Mouse (Mus musculus) gastrocnemius, postnatal 4 days (tissue): ENCODE data around the gene Mcu. TPM values are rescaled to one million over a fixed set of nuclear protein-coding genes. Genes with fewer than 3 reads are reported as not detected.

Experiments used
- DNase-seq, 2 experiments: peaks; one replicate each; pipeline ENCODE4 v3.0.0; 2021 to 2022; ENCODE audit warnings: low spot score in 2 of 2, mixed read lengths in 2 of 2
- total RNA-seq, 2 experiments: library from RNA; stranded (reverse); gene quantifications; 2 replicates each; pipeline ENCODE4 v1.2.3; 2021

Gene Mcu
- total RNA-seq, 2 experiments from 2014 or later = 81.5 to 87.4 TPM

DNA sequence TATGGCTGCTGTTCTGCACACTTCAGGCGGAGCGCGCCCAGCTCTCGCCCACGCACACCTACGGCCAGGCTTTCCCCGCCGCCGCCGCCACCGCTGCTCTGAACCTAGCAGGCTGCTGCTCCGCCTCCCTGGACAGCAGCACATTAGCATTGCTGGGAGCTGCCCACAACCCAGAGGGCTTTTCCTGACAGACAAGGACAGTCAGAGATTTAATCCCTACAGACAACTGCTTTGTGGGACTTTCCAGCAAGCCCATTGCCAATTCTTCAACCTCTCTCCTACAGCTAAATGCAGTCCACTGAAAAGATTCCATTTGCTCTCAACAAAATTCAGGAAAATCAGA lies 77.0 kb downstream of the Mcu start:
- peak; percentile 37 to 54 for DNase-seq

DNA sequence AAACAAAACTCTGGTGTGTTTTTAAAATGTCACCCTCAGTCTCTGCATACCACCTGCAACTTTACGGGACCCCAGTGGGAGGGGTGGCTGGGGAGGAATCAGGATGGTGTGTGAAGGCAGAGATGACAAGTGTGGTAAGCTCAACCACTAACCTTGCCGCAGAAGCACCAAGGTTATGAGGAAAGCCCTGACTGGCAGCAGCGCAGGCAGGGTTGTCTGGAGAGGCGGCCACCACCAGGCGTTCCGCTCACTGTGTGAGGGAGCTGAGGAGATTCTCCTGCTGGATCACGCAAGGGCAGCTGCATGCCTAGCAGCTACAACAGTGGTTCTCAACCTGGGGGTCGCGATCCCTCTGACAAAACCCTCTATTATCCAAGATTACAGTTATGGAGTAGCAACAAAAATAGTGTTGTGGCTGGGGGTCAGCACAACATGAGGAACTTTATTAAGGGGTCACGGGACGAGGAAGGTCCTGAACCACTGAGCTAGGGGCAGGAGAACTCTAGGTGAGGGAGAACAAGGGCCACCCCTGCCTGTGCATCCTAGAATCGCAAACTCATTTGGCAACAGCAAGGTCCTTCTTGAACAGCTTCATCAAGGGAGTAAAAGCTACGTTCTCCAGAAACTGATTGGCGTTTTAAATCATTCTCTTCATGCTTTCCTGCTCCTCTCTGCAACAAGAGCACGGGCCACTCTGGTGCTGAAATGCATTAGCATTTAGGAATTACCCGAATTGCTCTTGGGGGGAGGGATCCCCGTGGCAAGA lies 77.5 kb downstream of the Mcu start:
- no peak for DNase-seq

- no peak for DNase-seq
Measured at GRCm38 (mm10) chr10:59538063-59538462, 78.4 kb downstream of the Mcu start.

GRCm38 (mm10) chr10:59537579-59537978 lies 78.9 kb downstream of the Mcu start:
- DNase-seq = no peak

DNA sequence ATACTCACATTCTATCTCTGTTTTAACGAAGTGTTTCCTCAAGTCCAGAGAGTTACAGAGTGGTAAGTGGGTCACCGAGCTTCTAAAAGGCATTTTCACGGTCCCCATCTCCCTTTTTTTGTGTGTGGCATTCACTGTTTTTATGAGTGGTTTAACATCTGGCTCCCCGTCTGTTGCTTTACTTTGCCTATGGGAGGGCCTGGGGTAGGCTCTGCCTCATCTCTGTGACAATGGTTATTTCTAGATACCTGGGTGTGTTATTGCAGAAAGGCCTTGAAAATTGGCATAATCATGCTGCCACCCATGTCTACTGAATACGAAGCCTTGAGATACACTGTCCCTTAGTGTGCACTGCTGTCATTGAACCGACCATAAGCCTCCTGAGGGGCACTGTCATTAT lies 84.2 kb downstream of the Mcu start:
- DNase-seq = no peak

DNA sequence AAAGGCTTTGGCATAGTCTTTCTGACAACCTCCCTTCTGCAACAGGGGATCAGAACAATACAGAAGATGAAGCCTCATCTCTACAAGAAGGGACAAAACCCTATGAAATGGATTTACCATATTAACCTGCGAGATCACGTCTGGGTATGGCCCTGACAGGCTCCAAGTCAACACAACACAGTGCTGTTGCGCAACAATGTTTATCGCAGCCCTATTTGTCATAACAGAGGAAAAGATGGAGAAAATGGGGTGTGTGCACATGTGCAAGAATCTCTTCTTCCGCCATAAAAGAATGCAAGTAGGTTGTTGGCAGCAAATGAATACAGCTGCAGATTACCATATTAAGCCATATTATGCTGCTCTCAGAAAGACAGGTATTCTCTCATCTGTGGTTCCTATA lies 88.7 kb downstream of the Mcu start:
- no peak for DNase-seq

GRCm38 (mm10) chr10:59527311-59527710 lies 89.2 kb downstream of the Mcu start:
- DNase-seq = no peak

- DNase-seq = no peak
Measured at GRCm38 (mm10) chr10:59524675-59525074, 91.8 kb downstream of the Mcu start.

GRCm38 (mm10) chr10:59523826-59524331 lies 92.6 kb downstream of the Mcu start:
- no peak for DNase-seq

GRCm38 (mm10) chr10:59520701-59521100 lies 95.8 kb downstream of the Mcu start:
- no peak for DNase-seq

DNA sequence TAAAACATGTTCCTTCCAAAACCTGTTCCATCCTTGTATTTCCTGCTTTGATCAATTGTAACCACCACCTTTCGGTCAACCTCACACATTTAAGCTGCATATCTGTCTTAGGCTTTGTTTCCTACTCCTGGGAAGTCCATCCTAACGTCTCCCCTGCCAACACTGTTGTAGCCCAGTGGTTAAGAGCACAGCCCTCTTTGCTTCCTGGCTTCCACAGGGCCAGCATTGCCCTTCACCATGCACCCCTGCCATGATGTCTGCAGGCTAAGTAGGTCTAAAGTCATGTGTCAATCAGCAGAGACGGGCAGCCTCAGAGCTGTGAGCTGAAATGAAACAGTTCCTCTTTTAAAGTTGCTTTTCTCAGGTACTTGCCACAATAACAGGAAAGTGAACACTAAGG lies 97.1 kb downstream of the Mcu start:
- no peak for DNase-seq

- no peak for DNase-seq
Measured at GRCm38 (mm10) chr10:59517201-59517600, 99.3 kb downstream of the Mcu start.

DNA sequence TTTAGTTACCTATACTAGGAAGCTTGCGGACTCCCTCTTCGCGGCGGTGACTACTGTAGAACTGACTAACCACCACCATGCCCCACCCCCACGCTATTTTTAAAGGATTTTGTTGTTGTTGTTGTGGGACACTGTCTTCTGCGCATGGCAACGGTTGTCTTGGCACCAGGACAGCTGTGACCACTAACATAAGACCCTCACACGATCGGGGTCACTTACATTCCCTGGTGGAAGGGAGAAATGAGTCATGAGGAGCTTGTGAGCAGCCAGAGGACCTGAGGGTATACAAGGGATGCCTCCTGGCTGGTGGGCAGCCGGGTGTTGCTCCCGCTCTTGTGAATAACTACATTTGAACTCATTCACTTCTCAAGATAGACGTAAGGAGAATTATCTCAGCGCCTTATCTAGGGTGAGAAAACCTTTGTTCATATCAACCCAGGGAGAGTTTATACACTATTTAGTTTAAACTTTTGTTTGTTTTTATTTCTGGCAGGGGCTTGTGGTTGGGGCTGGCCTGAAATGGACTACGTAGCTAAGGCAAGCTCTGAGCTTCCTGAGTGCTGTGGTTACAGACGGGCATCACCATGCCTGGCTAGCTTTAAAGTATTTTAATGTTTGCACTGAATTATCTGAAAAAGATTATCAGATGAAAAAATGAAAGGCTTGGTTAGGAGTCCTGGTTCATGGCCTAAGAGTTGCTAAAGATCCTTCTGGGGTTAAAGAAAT lies 101.6 kb downstream of the Mcu start:
- DNase-seq = no peak

- no peak for DNase-seq
Measured at GRCm38 (mm10) chr10:59512173-59512572, 104.3 kb downstream of the Mcu start.

DNA sequence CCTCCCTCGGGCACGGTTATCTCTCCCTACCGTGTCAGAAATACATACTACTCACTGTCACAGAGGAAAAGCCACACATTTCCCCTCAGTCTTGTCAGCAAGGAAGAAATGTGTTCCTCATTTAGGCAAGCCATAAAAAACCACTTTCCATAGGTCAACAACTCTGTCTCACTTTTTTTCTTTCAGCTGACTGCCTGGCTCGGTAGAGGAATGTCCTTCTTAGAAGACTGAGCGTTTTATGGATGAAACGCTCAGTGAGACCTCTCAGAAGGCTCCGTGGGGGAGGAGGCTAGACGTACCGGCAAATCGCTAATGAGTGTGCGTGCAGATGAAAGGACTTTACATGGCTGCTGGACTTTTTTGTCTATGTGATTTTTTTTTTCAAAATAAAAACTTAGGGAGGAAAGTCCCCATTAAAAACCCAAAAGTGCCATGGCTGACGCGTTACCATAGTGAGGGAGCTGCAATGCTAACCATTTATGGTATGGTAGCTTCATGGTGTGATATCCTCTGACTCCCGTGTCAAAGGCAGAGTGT lies 105.0 kb downstream of the Mcu start:
- no peak for DNase-seq

- DNase-seq = no peak
Measured at GRCm38 (mm10) chr10:59510713-59511426, 105.6 kb downstream of the Mcu start.

- no peak for DNase-seq
Measured at GRCm38 (mm10) chr10:59509197-59509596, 107.3 kb downstream of the Mcu start.

GRCm38 (mm10) chr10:59506711-59507110 lies 109.8 kb downstream of the Mcu start:
- no peak for DNase-seq

DNA sequence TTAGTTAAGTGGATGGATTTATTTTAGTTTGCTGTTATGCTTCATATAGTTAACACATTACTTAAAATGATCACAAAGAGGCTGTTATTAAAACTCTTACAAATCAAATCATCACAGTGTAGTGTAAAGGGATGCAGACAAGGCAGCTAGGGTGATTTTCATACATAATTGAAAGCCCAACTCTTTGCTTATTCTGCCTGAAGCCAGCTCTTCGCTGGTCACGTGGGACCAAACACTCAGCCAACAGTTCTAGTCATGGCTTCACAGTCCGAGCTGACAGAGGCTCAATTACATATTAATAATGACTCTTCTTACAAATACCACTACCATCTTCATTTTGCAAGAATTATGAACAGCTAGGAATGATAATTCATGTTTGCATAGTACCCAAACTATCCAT lies 112.2 kb downstream of the Mcu start:
- peak in 1 of 2 experiments; percentile 61 for DNase-seq

DNA sequence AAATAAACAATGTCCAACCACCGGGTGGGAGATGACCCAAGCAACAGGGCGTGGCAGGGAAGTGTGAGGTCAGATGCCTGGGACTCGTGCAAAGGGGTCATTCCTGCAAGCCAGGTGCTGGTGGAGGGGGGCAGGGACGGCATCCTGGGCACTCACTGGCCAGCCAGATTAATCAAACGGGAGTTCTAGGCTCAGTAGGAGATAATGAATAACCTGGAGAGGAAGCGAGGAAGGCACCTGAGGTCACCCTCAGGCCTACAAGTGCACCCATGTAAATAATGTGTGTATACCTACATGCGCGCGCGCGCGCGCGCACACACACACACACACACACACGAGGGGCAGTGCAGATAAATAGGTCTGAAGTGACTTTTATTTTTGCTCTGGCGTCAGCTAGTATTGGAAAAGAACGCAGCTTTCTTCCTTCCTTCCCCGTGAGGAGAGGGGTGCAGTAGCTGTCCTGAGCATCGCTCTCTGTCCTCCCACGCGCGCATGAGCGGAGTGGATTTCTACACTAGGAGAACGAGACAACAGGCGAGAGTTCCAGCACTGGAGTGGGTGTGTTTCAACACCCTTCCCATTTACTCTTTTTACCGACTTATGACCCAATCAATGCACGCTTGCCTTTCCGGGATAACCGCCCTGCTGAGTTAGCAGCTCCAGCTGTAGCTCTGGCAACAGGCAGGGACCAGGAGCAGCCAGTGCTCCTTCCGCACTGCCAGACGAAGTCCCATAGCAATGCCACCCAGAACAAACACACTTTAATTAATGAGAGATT lies 112.9 kb downstream of the Mcu start:
- peak in 1 of 2 experiments; percentile 47 for DNase-seq

- DNase-seq = no peak
Measured at GRCm38 (mm10) chr10:59502381-59502780, 114.1 kb downstream of the Mcu start.
